Mouse (Mus musculus) hindbrain, embryonic 10.5 days (tissue): ENCODE results near the gene Slc1a1. TPM values are rescaled to one million over a fixed set of nuclear protein-coding genes. Genes with fewer than 3 reads are reported as not detected.

Source experiments
- DNase-seq: peaks from one replicate; pipeline ENCODE4 v3.0.0-alpha.2; 2017; ENCODE audit warnings: low spot score
- H3K27ac ChIP-seq: fragments of 300-500 bp; sonication (generic); 2 replicates; pipeline ENCODE4 v1.5.1; 2016; ENCODE audit warnings: mild to moderate bottlenecking, moderate library complexity
- H3K27me3 ChIP-seq: fragments of 300-500 bp; sonication (generic); 2 replicates; pipeline ENCODE4 v1.6.1; 2016; ENCODE audit warnings: mild to moderate bottlenecking; ENCODE audit not compliant: poor library complexity, insufficient read depth, severe bottlenecking
- H3K36me3 ChIP-seq: fragments of 300-500 bp; sonication (generic); 2 replicates; pipeline ENCODE4 v1.6.1; 2016; ENCODE audit warnings: mild to moderate bottlenecking, moderate library complexity
- H3K4me1 ChIP-seq: fragments of 300-500 bp; sonication (generic); replicated peaks from 2 replicates; pipeline ENCODE4 v1.6.1; 2016; ENCODE audit warnings: mild to moderate bottlenecking
- H3K4me3 ChIP-seq: fragments of 300-500 bp; sonication (generic); 2 replicates; pipeline ENCODE4 v1.5.1; 2016; ENCODE audit warnings: mild to moderate bottlenecking, moderate library complexity
- H3K9me3 ChIP-seq: fragments of 300-500 bp; sonication (generic); 2 replicates; pipeline ENCODE4 v1.6.1; 2016; ENCODE audit warnings: mild to moderate bottlenecking, moderate library complexity
- WGBS: fragments of 180-500 bp; shearing (Covaris S2); methylation state at CpG from one replicate; pipeline ENCODE4 v1.1.7; 2016; 5-methylcytosine and 5-hydroxymethylcytosine counted together
- polyA plus RNA-seq: library from polyadenylated mRNA; unstranded; fragments of >200 nt; fragmentation: Nextera tagmentation; extraction: Ambion mirVana; gene quantifications from 2 replicates; pipeline ENCODE4 v1.2.1, GENCODE M21; 2016

Slc1a1 gene
- polyA plus RNA-seq, 1 experiment from 2014 or later: 1.2 TPM

GRCm38 (mm10) chr19:28902111-28902510, 67.3 kb downstream of the Slc1a1 start:
- H3K4me3 ChIP-seq: no peak overlapping the region
- H3K4me1 ChIP-seq: peaks cover 6% of the 10 kb centered on the region; the same call in 1 of the 2 replicates
- no peaks in the 10 kb centered on the region for H3K36me3 ChIP-seq
- DNase-seq: no peak
- no peak overlapping the region for H3K27ac ChIP-seq
- no peaks in the 10 kb centered on the region for H3K9me3 ChIP-seq
- 65% methylated on average over 2 of the region's 2 CpGs for WGBS
- H3K27me3 ChIP-seq: no peaks in the 10 kb centered on the region

GRCm38 (mm10) chr19:28902806-28903205, 68.0 kb downstream of the Slc1a1 start:
- Histone ChIP-seq H3K4me1 (peaks cover 6% of the 10 kb centered on the region; the same call in 1 of the 2 replicates), H3K27me3 (no peaks in the 10 kb centered on the region), H3K9me3 (no peaks in the 10 kb centered on the region), H3K4me3 (no peak overlapping the region), H3K36me3 (no peaks in the 10 kb centered on the region), H3K27ac (no peak overlapping the region)
- DNase-seq: no peak
- WGBS: 90% methylated on average over 4 of the region's 4 CpGs

GRCm38 (mm10) chr19:28903536-28904119, 68.8 kb downstream of the Slc1a1 start:
- Histone ChIP-seq H3K27ac (no peak overlapping the region), H3K4me3 (no peak overlapping the region), H3K36me3 (no peaks in the 10 kb centered on the region), H3K4me1 (peaks cover 6% of the 10 kb centered on the region; the same call in 1 of the 2 replicates), H3K27me3 (no peaks in the 10 kb centered on the region), H3K9me3 (no peaks in the 10 kb centered on the region)
- WGBS: 91% methylated on average over 8 of the region's 8 CpGs
- no peak for DNase-seq

GRCm38 (mm10) chr19:28908186-28908585, 73.3 kb downstream of the Slc1a1 start:
- no peak overlapping the region for H3K4me3 ChIP-seq
- H3K4me1 ChIP-seq: peaks cover 4% of the 10 kb centered on the region
- no peaks in the 10 kb centered on the region for H3K9me3 ChIP-seq
- no peak overlapping the region for H3K27ac ChIP-seq
- H3K36me3 ChIP-seq: no peaks in the 10 kb centered on the region
- no peaks in the 10 kb centered on the region for H3K27me3 ChIP-seq
- WGBS: 57% methylated on average over 4 of the region's 4 CpGs
- no peak for DNase-seq

- Histone ChIP-seq H3K4me1 (peaks cover 4% of the 10 kb centered on the region), H3K27me3 (no peaks in the 10 kb centered on the region), H3K27ac (no peak overlapping the region), H3K36me3 (no peaks in the 10 kb centered on the region), H3K9me3 (no peaks in the 10 kb centered on the region), H3K4me3 (no peak overlapping the region)
- 77% methylated on average over 9 of the region's 9 CpGs for WGBS
- no peak for DNase-seq
These were observed 73.8 kb downstream of the Slc1a1 start for GRCm38 (mm10) chr19:28908693-28909092.

- 90% methylated on average over 6 of the region's 6 CpGs for WGBS
- Histone ChIP-seq H3K4me1 (peaks cover 9% of the 10 kb centered on the region), H3K27ac (no peak overlapping the region), H3K27me3 (no peaks in the 10 kb centered on the region), H3K36me3 (no peaks in the 10 kb centered on the region), H3K9me3 (no peaks in the 10 kb centered on the region), H3K4me3 (no peak overlapping the region)
- no peak for DNase-seq
These were observed 79.7 kb downstream of the Slc1a1 start for GRCm38 (mm10) chr19:28914598-28914997.

- H3K36me3 ChIP-seq: no peaks in the 10 kb centered on the region
- WGBS: 64% methylated on average over 2 of the region's 2 CpGs
- no peak overlapping the region for H3K27ac ChIP-seq
These were observed 80.9 kb downstream of the Slc1a1 start for GRCm38 (mm10) chr19:28915602-28916250.

GRCm38 (mm10) chr19:28916492-28916891, 81.6 kb downstream of the Slc1a1 start:
- H3K27ac ChIP-seq: no peak overlapping the region
- H3K9me3 ChIP-seq: no peaks in the 10 kb centered on the region
- WGBS: 69% methylated on average over 4 of the region's 4 CpGs
- no peaks in the 10 kb centered on the region for H3K27me3 ChIP-seq
- no peak overlapping the region for H3K4me3 ChIP-seq
- H3K4me1 ChIP-seq: peaks cover 9% of the 10 kb centered on the region
- no peak for DNase-seq
- no peaks in the 10 kb centered on the region for H3K36me3 ChIP-seq

More at GRCm38 (mm10) chr19:28915602-28916250, 80.9 kb downstream of the Slc1a1 start:
- no peak overlapping the region for H3K4me3 ChIP-seq
- peaks cover 9% of the 10 kb centered on the region for H3K4me1 ChIP-seq
- no peak for DNase-seq
- H3K27me3 ChIP-seq: no peaks in the 10 kb centered on the region
- no peaks in the 10 kb centered on the region for H3K9me3 ChIP-seq

- H3K27ac ChIP-seq: no peak overlapping the region
- no peaks in the 10 kb centered on the region for H3K36me3 ChIP-seq
- peaks cover 9% of the 10 kb centered on the region for H3K4me1 ChIP-seq
- H3K9me3 ChIP-seq: no peaks in the 10 kb centered on the region
- no peaks in the 10 kb centered on the region for H3K27me3 ChIP-seq
- no peak overlapping the region for H3K4me3 ChIP-seq
- no peak for DNase-seq
- WGBS: 86% methylated on average over 5 of the region's 5 CpGs
These were observed 83.0 kb downstream of the Slc1a1 start for GRCm38 (mm10) chr19:28917839-28918238.

GRCm38 (mm10) chr19:28926366-28926765, 91.5 kb downstream of the Slc1a1 start:
- no peak overlapping the region for H3K4me3 ChIP-seq
- WGBS: 89% methylated on average over 5 of the region's 5 CpGs
- no peak for DNase-seq

GRCm38 (mm10) chr19:28927396-28927795, 92.5 kb downstream of the Slc1a1 start:
- Histone ChIP-seq H3K4me1 (no peaks in the 10 kb centered on the region), H3K36me3 (no peaks in the 10 kb centered on the region), H3K9me3 (no peaks in the 10 kb centered on the region), H3K4me3 (no peak overlapping the region), H3K27ac (no peak overlapping the region), H3K27me3 (no peaks in the 10 kb centered on the region)
- WGBS: 74% methylated on average over 4 of the region's 4 CpGs
- DNase-seq: no peak

More at GRCm38 (mm10) chr19:28926366-28926765, 91.5 kb downstream of the Slc1a1 start:
- H3K36me3 ChIP-seq: no peaks in the 10 kb centered on the region
- H3K27me3 ChIP-seq: no peaks in the 10 kb centered on the region
- no peak overlapping the region for H3K27ac ChIP-seq
- no peaks in the 10 kb centered on the region for H3K9me3 ChIP-seq
- no peaks in the 10 kb centered on the region for H3K4me1 ChIP-seq

GRCm38 (mm10) chr19:28929034-28929433, 94.2 kb downstream of the Slc1a1 start:
- Histone ChIP-seq H3K36me3 (no peaks in the 10 kb centered on the region), H3K4me1 (no peaks in the 10 kb centered on the region), H3K27me3 (no peaks in the 10 kb centered on the region), H3K27ac (no peak overlapping the region), H3K4me3 (no peak overlapping the region), H3K9me3 (no peaks in the 10 kb centered on the region)
- DNase-seq: no peak

- Histone ChIP-seq H3K4me3 (no peak overlapping the region), H3K9me3 (no peaks in the 10 kb centered on the region), H3K27ac (no peak overlapping the region), H3K36me3 (no peaks in the 10 kb centered on the region), H3K27me3 (no peaks in the 10 kb centered on the region), H3K4me1 (peaks cover under 1% of the 10 kb centered on the region; the same call in 1 of the 2 replicates)
- 85% methylated on average over 3 of the region's 3 CpGs for WGBS
- DNase-seq: no peak
These were observed 100.0 kb downstream of the Slc1a1 start for GRCm38 (mm10) chr19:28934897-28935296.
